Mouse (Mus musculus) stomach, postnatal 0 days (tissue): ENCODE results near the gene Ssxb8. TPM values are rescaled to one million over a fixed set of nuclear protein-coding genes. Genes with fewer than 3 reads are reported as not detected.
A peak's percentile ranks its signal among the peaks of the same experiment; 100 is the strongest.
"Not testable (repeated sequence)": the region's sequence is repeated elsewhere in the genome, so short reads cannot be mapped to it uniquely, and the experiment has no call there.

Experiments used
- ATAC-seq: fragments of 200-750 bp; cut with Nextera tagmentation; 2 replicates; pipeline ENCODE4 v1.8.0; 2017; ENCODE audit not compliant: low FRiP score, low TSS enrichment
- DNase-seq: peaks from one replicate; pipeline ENCODE4 v3.0.0-alpha.2; 2016; ENCODE audit warnings: low spot score
- H3K27ac ChIP-seq: fragments of 300-500 bp; sonication (generic); replicated peaks from 2 replicates; pipeline ENCODE4 v1.5.1; 2014; ENCODE audit warnings: mild to moderate bottlenecking, control low read depth
- H3K27me3 ChIP-seq: fragments of 300-500 bp; sonication (generic); 2 replicates; pipeline ENCODE4 v1.6.1; 2014; ENCODE audit warnings: low read length; ENCODE audit not compliant: control insufficient read depth, insufficient read depth
- H3K36me3 ChIP-seq: fragments of 300-500 bp; sonication (generic); 2 replicates; pipeline ENCODE4 v1.6.1; 2014; ENCODE audit warnings: low read length, mixed read lengths; ENCODE audit not compliant: control insufficient read depth, insufficient read depth
- H3K4me1 ChIP-seq: fragments of 300-500 bp; sonication (generic); replicated peaks from 2 replicates; pipeline ENCODE4 v1.6.1; 2014; ENCODE audit warnings: antibody characterized with exemption; ENCODE audit not compliant: control insufficient read depth, insufficient read depth
- H3K4me2 ChIP-seq: fragments of 300-500 bp; sonication (generic); replicated peaks from 2 replicates; pipeline ENCODE4 v1.6.1; 2014; ENCODE audit warnings: low read depth, mild to moderate bottlenecking, control low read depth, moderate library complexity
- H3K4me3 ChIP-seq: fragments of 300-500 bp; sonication (generic); 2 replicates; pipeline ENCODE4 v1.5.1; 2014; ENCODE audit warnings: low read depth, low read length, control low read depth
- H3K9ac ChIP-seq: fragments of 300-500 bp; sonication (generic); 2 replicates; pipeline ENCODE4 v1.6.1; 2014; ENCODE audit warnings: mild to moderate bottlenecking, low read length, control low read depth, mixed read lengths
- H3K9me3 ChIP-seq: fragments of 300-500 bp; sonication (generic); 2 replicates; pipeline ENCODE4 v1.6.1; 2016; ENCODE audit warnings: low read length; ENCODE audit not compliant: control insufficient read depth
- CTCF ChIP-seq: IDR thresholded peaks from 2 replicates; pipeline ENCODE4 v1.5.1; 2016; ENCODE audit warnings: antibody characterized with exemption, low read depth, mild to moderate bottlenecking, moderate library complexity
- EP300 ChIP-seq: optimal IDR thresholded peaks from 2 replicates; pipeline ENCODE3; 2016; ENCODE audit warnings: antibody characterized with exemption
- WGBS: fragments of 180-500 bp; shearing (Covaris S2); extraction: QIAGEN DNeasy Blood & Tissue Kit; methylation state at CpG from one replicate; pipeline ENCODE4 v1.1.7; 2014; 5-methylcytosine and 5-hydroxymethylcytosine counted together
- polyA plus RNA-seq: library from polyadenylated mRNA; unstranded; fragments of >200 nt; fragmentation: Nextera tagmentation; extraction: Ambion mirVana; gene quantifications from 2 replicates; pipeline ENCODE4 v1.2.1, GENCODE M21; 2015

Gene Ssxb8
- not detected in 2 replicates for polyA plus RNA-seq

DNA sequence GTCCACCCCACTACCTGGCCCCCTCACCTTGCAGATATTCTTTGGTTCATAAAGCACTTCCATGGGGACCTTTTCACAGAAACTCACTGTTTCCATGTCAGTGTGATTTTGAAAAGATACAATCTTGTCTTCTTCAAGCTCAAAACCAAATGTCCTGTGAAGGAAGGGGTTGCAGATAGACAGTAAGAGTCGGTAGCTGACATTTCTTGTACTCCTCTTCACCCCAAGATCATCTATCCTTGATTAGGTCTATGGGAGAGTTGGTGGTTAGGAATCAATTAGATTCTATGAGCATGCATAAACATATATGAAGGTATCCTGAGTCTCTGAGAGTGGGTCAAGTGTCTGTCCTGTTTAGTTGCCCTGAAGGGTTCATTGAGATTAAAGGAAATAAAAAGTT, at the start of gene Ssxb8:
Gene Ssxb8 (minus strand): TSS at position 101 of the 400 bp plus-strand sequence.
- not testable (repeated sequence) for H3K4me2 ChIP-seq, H3K27me3 ChIP-seq, H3K4me1 ChIP-seq, H3K4me3 ChIP-seq, H3K9me3 ChIP-seq, ATAC-seq, H3K27ac ChIP-seq, DNase-seq, H3K36me3 ChIP-seq, H3K9ac ChIP-seq
- WGBS, result 57% methylated on average over 1 of the region's 1 CpGs

DNA sequence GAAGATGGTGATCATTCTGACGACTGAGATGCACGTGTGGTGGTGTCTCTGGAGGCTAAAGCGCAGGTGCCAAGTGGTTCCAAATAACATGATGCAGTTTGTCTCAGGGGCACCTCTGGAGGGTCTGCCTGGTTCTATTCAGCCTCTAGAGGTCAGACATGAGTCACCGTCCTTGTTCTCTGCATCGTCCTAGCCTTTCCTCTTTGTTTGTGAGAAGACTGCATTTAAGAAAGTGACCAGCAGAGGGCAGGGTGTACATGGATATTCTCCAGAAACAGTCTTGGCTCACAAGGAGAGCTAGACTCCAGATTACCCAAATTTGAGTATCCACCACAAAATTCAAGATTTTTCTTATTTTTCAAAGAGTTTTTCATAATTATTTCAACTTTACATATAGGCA, 42.3 kb upstream of the Ssxb8 start:
- TF ChIP-seq EP300 (no peak), CTCF (peak; percentile 63)
- no peaks in the 10 kb centered on the region for H3K9me3 ChIP-seq
- no peak overlapping the region for H3K4me3 ChIP-seq
- no peak overlapping the region for H3K9ac ChIP-seq
- H3K27ac ChIP-seq, result no peak overlapping the region
- no peaks in the 10 kb centered on the region for H3K36me3 ChIP-seq
- DNase-seq (peak; percentile 12), ATAC-seq (no peak)
- WGBS, result 40% methylated on average over 5 of the region's 5 CpGs
- no peaks in the 10 kb centered on the region for H3K27me3 ChIP-seq
- H3K4me2 ChIP-seq, result no peak overlapping the region
- H3K4me1 ChIP-seq, result no peaks in the 10 kb centered on the region

DNA sequence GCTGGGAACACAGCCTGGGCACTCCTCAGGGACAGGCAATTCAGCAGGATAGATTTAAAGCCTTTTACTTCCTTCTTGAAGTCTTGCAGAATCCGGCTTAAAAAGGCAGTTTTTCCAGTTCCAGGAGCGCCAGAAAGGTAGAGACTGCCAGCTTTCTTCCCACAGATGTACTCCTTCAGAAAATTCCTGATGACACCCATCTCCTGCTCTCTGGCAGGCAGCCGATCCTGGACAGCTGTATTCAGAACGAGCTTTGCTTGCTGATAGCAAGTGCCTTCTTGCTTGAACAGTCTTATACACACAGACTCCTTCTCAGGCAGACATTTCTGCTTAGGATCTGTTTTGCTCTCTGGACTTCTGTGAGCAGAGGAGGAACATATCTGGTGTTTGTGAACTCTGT, 27.6 kb downstream of the Ssxb8 start:
- 72% methylated on average over 4 of the region's 4 CpGs for WGBS
- H3K4me1 ChIP-seq, result no peaks in the 10 kb centered on the region
- H3K36me3 ChIP-seq, result no peaks in the 10 kb centered on the region
- no peak overlapping the region for H3K9ac ChIP-seq
- no peak for ATAC-seq
- no peak overlapping the region for H3K27ac ChIP-seq
- H3K4me2 ChIP-seq, result no peak overlapping the region
- DNase-seq, result no peak
- no peak for TF ChIP-seq EP300
- TF ChIP-seq CTCF, result no peak
- H3K9me3 ChIP-seq, result no peaks in the 10 kb centered on the region
- no peaks in the 10 kb centered on the region for H3K27me3 ChIP-seq
- no peak overlapping the region for H3K4me3 ChIP-seq

Other genes with a start within 250 kb of the Ssxb8 start
- gene Ssxb2, start 229.1 kb downstream of the Ssxb8 start, polyA plus RNA-seq, result not detected in 2 replicates
- gene Gm14459, start 165.9 kb downstream of the Ssxb8 start, polyA plus RNA-seq, result not detected in 2 replicates
- gene Ssxb6, start 142.6 kb downstream of the Ssxb8 start, polyA plus RNA-seq, result not detected in 2 replicates
- gene Ssxb3, start 99.0 kb downstream of the Ssxb8 start, polyA plus RNA-seq, result not detected in 2 replicates
- gene Ssx9, start 57.6 kb upstream of the Ssxb8 start, polyA plus RNA-seq, result not detected in 2 replicates
- gene Ssxb5, start 112.8 kb upstream of the Ssxb8 start, polyA plus RNA-seq, result not detected in 2 replicates
- gene Gm6592, start 153.2 kb upstream of the Ssxb8 start, polyA plus RNA-seq, result not detected in 2 replicates
- not detected in 2 replicates for gene Gm5751, start 183.4 kb upstream of the Ssxb8 start, polyA plus RNA-seq
- gene B630019K06Rik, start 201.5 kb upstream of the Ssxb8 start, polyA plus RNA-seq, result 2.2 and 2.5 TPM in 2 replicates